Mouse (Mus musculus) heart, postnatal 0 days (tissue): Measurements from ENCODE around the gene Dnajb6. TPM values are rescaled to one million over a fixed set of nuclear protein-coding genes. Genes with fewer than 3 reads are reported as not detected.

Experiments
- ATAC-seq: fragments of 200-750 bp; cut with Nextera tagmentation; 2 replicates; pipeline ENCODE4 v1.8.0; 2017; ENCODE audit warnings: low read depth, moderate number of reproducible peaks, moderate library complexity; ENCODE audit not compliant: insufficient read depth
- DNase-seq: peaks from one replicate; pipeline ENCODE4 v3.0.0-alpha.2; 2016; ENCODE audit warnings: low spot score
- H3K27ac ChIP-seq: fragments of 300-500 bp; sonication (generic); 2 replicates; pipeline ENCODE4 v1.5.1; 2014; ENCODE audit warnings: low read depth, mild to moderate bottlenecking
- H3K27me3 ChIP-seq: fragments of 300-500 bp; sonication (generic); 2 replicates; pipeline ENCODE4 v1.6.1; 2014; ENCODE audit warnings: low read length, mixed read lengths; ENCODE audit not compliant: control insufficient read depth, insufficient read depth
- H3K36me3 ChIP-seq: fragments of 300-500 bp; sonication (generic); replicated peaks from 2 replicates; pipeline ENCODE4 v1.6.1; 2014; ENCODE audit warnings: low read length, mixed read lengths; ENCODE audit not compliant: control insufficient read depth, insufficient read depth
- H3K4me1 ChIP-seq: fragments of 300-500 bp; sonication (generic); 2 replicates; pipeline ENCODE4 v1.6.1; 2014; ENCODE audit warnings: antibody characterized with exemption; ENCODE audit not compliant: control insufficient read depth, insufficient read depth
- H3K4me2 ChIP-seq: fragments of 300-500 bp; sonication (generic); 2 replicates; pipeline ENCODE4 v1.6.1; 2014; ENCODE audit warnings: low read depth, mild to moderate bottlenecking, low read length, moderate library complexity
- H3K4me3 ChIP-seq: fragments of 300-500 bp; sonication (generic); 2 replicates; pipeline ENCODE4 v1.5.1; 2014; ENCODE audit warnings: low read depth, low read length
- H3K9ac ChIP-seq: fragments of 300-500 bp; sonication (generic); replicated peaks from 2 replicates; pipeline ENCODE4 v1.6.1; 2014; ENCODE audit warnings: low read depth, low read length, mixed read lengths
- H3K9me3 ChIP-seq: fragments of 300-500 bp; sonication (generic); replicated peaks from 2 replicates; pipeline ENCODE4 v1.6.1; 2016; ENCODE audit warnings: low read length; ENCODE audit not compliant: control insufficient read depth
- CTCF ChIP-seq: IDR thresholded peaks from 2 replicates; pipeline ENCODE4 v1.5.1; 2016; ENCODE audit warnings: antibody characterized with exemption, control low read depth, low read depth
- EP300 ChIP-seq: IDR thresholded peaks from 2 replicates; pipeline ENCODE4 v1.6.1; 2016; ENCODE audit warnings: antibody characterized with exemption, low read depth
- WGBS: fragments of 180-500 bp; shearing (Covaris S2); extraction: QIAGEN DNeasy Blood & Tissue Kit; methylation state at CpG from one replicate; pipeline ENCODE4 v1.1.7; 2014; 5-methylcytosine and 5-hydroxymethylcytosine counted together
- polyA plus RNA-seq: library from polyadenylated mRNA; unstranded; fragments of >200 nt; fragmentation: Nextera tagmentation; extraction: Ambion mirVana; gene quantifications from 2 replicates; pipeline ENCODE4 v1.2.1, GENCODE M21; 2015
- total RNA-seq: library from RNA; depleted of rRNA; stranded (reverse); fragments of >200 nt; gene quantifications from 2 replicates; pipeline ENCODE4 v1.2.3, GENCODE M21; 2014; ENCODE audit warnings: low replicate concordance; rRNA removed

The Dnajb6 gene
- total RNA-seq (37.2 and 42.0 TPM in 2 replicates), polyA plus RNA-seq (85.9 and 88.6 TPM in 2 replicates)

GRCm38 (mm10) chr5:29735557-29736061 lies at the start of gene Dnajb6, which contains the start of gene Gm5129:
Gene Dnajb6, plus strand, starts transcription at chr5:29735688.
Gene Gm5129, minus strand, starts transcription at chr5:29735936.
- Histone ChIP-seq H3K27ac (peak within 1 kb of the TSS; percentile 98), H3K4me2 (peak within 1 kb of the TSS; percentile 71), H3K27me3 (no peaks in the 10 kb centered on the region), H3K4me1 (peaks cover 17% of the 10 kb centered on the region), H3K9ac (peak within 1 kb of the TSS; percentile 90), H3K4me3 (peak within 1 kb of the TSS; percentile 76), H3K36me3 (no peaks in the 10 kb centered on the region), H3K9me3 (no peaks in the 10 kb centered on the region)
- ATAC-seq = peak; percentile 93
- no peak for TF ChIP-seq EP300
- TF ChIP-seq CTCF = no peak
- 1% methylated on average over 46 of the region's 46 CpGs for WGBS
- peak; percentile 92 for DNase-seq

- Histone ChIP-seq H3K27me3 (no peaks in the 10 kb centered on the region), H3K9ac (no peak overlapping the region), H3K36me3 (no peaks in the 10 kb centered on the region), H3K4me3 (no peak overlapping the region), H3K4me2 (no peak overlapping the region), H3K4me1 (no peaks in the 10 kb centered on the region), H3K9me3 (no peaks in the 10 kb centered on the region), H3K27ac (no peak overlapping the region)
- DNase-seq (peak; percentile 42), ATAC-seq (0 out of 2 replicates have a peak, but pooled peaks have one; percentile 24)
- TF ChIP-seq CTCF (peak; percentile 75), EP300 (no peak)
- 44% methylated on average over 3 of the region's 3 CpGs for WGBS
These were observed 47.8 kb upstream of the Dnajb6 start for GRCm38 (mm10) chr5:29687671-29688070.

GRCm38 (mm10) chr5:29688352-29688751 lies 47.1 kb upstream of the Dnajb6 start:
- no peak for TF ChIP-seq EP300
- TF ChIP-seq CTCF = peak; percentile 24; the same call in 1 of the 2 replicates
- H3K27me3 ChIP-seq = no peaks in the 10 kb centered on the region
- no peak overlapping the region for H3K4me2 ChIP-seq
- H3K9ac ChIP-seq = no peak overlapping the region
- no peak overlapping the region for H3K27ac ChIP-seq
- WGBS = 39% methylated on average over 7 of the region's 7 CpGs
- DNase-seq (no peak), ATAC-seq (no peak)
- H3K4me1 ChIP-seq = no peaks in the 10 kb centered on the region
- H3K36me3 ChIP-seq = no peaks in the 10 kb centered on the region
- H3K9me3 ChIP-seq = no peaks in the 10 kb centered on the region
- H3K4me3 ChIP-seq = no peak overlapping the region

- TF ChIP-seq EP300 = no peak
- no peak for TF ChIP-seq CTCF
- 72% methylated on average over 4 of the region's 4 CpGs for WGBS
- DNase-seq (no peak), ATAC-seq (no peak)
- H3K9me3 ChIP-seq = no peaks in the 10 kb centered on the region
- H3K4me2 ChIP-seq = no peak overlapping the region
- no peaks in the 10 kb centered on the region for H3K36me3 ChIP-seq
- H3K27me3 ChIP-seq = no peaks in the 10 kb centered on the region
- no peak overlapping the region for H3K9ac ChIP-seq
- no peak overlapping the region for H3K4me3 ChIP-seq
- no peak overlapping the region for H3K27ac ChIP-seq
- H3K4me1 ChIP-seq = 0 out of 2 replicates have a peak, but pooled peaks cover 3% of the 10 kb centered on the region
These were observed 37.0 kb upstream of the Dnajb6 start for GRCm38 (mm10) chr5:29698493-29698892.

GRCm38 (mm10) chr5:29699520-29700202 lies 35.8 kb upstream of the Dnajb6 start:
- Histone ChIP-seq H3K27me3 (no peaks in the 10 kb centered on the region), H3K4me1 (0 out of 2 replicates have a peak, but pooled peaks cover 3% of the 10 kb centered on the region), H3K9me3 (no peaks in the 10 kb centered on the region), H3K36me3 (no peaks in the 10 kb centered on the region), H3K9ac (no peak overlapping the region), H3K4me3 (no peak overlapping the region), H3K4me2 (no peak overlapping the region), H3K27ac (no peak overlapping the region)
- no peak for ATAC-seq
- TF ChIP-seq EP300 (no peak), CTCF (no peak)
- 61% methylated on average over 2 of the region's 2 CpGs for WGBS
- DNase-seq = no peak
